Mouse (Mus musculus) CH12.LX (cell line): Measurements from ENCODE around the gene Rnf126. TPM values are rescaled to one million over a fixed set of nuclear protein-coding genes. Genes with fewer than 3 reads are reported as not detected.

Source experiments
- DNase-seq: peaks from one replicate; pipeline ENCODE4 v3.0.0-alpha.2; 2013; ENCODE audit errors: extremely low read depth
- H3K27ac ChIP-seq: 2 replicates; pipeline ENCODE4 v1.5.1; 2012; ENCODE audit warnings: low read depth, mild to moderate bottlenecking, control low read depth, moderate library complexity; ENCODE audit not compliant: insufficient read depth
- H3K27me3 ChIP-seq: replicated peaks from 2 replicates; pipeline ENCODE3; 2012; ENCODE audit warnings: inconsistent platforms
- H3K36me3 ChIP-seq, 2 experiments: replicated peaks in 1 of 2; 2 replicates each; pipeline versions ENCODE3 to v1.6.1; 2012; ENCODE audit warnings: inconsistent platforms in 1 of 2, low read length in 1 of 2, mild to moderate bottlenecking in 1 of 2, mixed read lengths in 1 of 2, moderate library complexity in 1 of 2; ENCODE audit not compliant: control insufficient read depth in 1 of 2, insufficient read depth in 1 of 2
- H3K4me1 ChIP-seq, 2 experiments: 2 replicates each; pipeline ENCODE4 v1.6.1; 2012; ENCODE audit warnings: inconsistent platforms in 1 of 2, moderate library complexity in 1 of 2; ENCODE audit not compliant: insufficient read depth in 2 of 2, control insufficient read depth in 1 of 2
- H3K4me2 ChIP-seq: 2 replicates; pipeline ENCODE4 v1.6.1; 2012; ENCODE audit warnings: low read depth, mild to moderate bottlenecking, control low read depth; ENCODE audit not compliant: poor library complexity, insufficient read depth, severe bottlenecking
- H3K4me3 ChIP-seq, 3 experiments: fragments of 150-350 bp in 1 of 3; sonication (generic) in 1 of 3; replicated peaks in 1 of 3; 2 replicates each; pipeline versions ENCODE3 to v1.5.1; 2011 to 2012; ENCODE audit warnings: low read depth in 2 of 3, low read length in 2 of 3, mild to moderate bottlenecking in 2 of 3, moderate library complexity in 2 of 3, control low read depth in 1 of 3, improper control_type of control experiment in 1 of 3, inconsistent platforms in 1 of 3, mixed read lengths in 1 of 3; ENCODE audit not compliant: poor library complexity in 1 of 3
- H3K79me2 ChIP-seq: replicated peaks from 2 replicates; pipeline ENCODE4 v1.6.1; 2012; ENCODE audit warnings: mild to moderate bottlenecking, moderate library complexity; ENCODE audit not compliant: control insufficient read depth, poor library complexity, insufficient read depth, severe bottlenecking; ENCODE audit errors: extremely low read depth
- H3K9ac ChIP-seq: 2 replicates; pipeline ENCODE4 v1.6.1; 2012; ENCODE audit warnings: low read depth, mild to moderate bottlenecking, control low read depth, moderate library complexity; ENCODE audit not compliant: insufficient read depth
- H3K9me3 ChIP-seq: replicated peaks from 2 replicates; pipeline ENCODE3; 2012; ENCODE audit warnings: low read length, inconsistent platforms, mixed read lengths
- BHLHE40 ChIP-seq: IDR thresholded peaks from 2 replicates; pipeline ENCODE4 v1.6.1; 2011; ENCODE audit warnings: mild to moderate bottlenecking, low read depth, low read length, improper control_type of control experiment
- CHD1 ChIP-seq: IDR thresholded peaks from 2 replicates; pipeline ENCODE4 v1.6.1; 2012; ENCODE audit warnings: low read depth, low read length, improper control_type of control experiment, inconsistent platforms
- CHD2 ChIP-seq: IDR thresholded peaks from 2 replicates; pipeline ENCODE4 v1.6.1; 2011; ENCODE audit warnings: low read length, improper control_type of control experiment
- CTCF ChIP-seq, 2 experiments: IDR thresholded peaks in 1 of 2; conservative IDR thresholded peaks in 1 of 2; 2 replicates each; pipeline ENCODE4 v1.5.1; 2011 to 2012; ENCODE audit warnings: low read depth in 2 of 2, low read length in 2 of 2, improper control_type of control experiment in 1 of 2, inconsistent platforms in 1 of 2, mild to moderate bottlenecking in 1 of 2, moderate library complexity in 1 of 2
- EP300 ChIP-seq: IDR thresholded peaks from 2 replicates; pipeline ENCODE4 v1.6.1; 2011; ENCODE audit warnings: low read length, improper control_type of control experiment
- GABPA ChIP-seq: IDR thresholded peaks from 2 replicates; pipeline ENCODE4 v1.6.1; 2012; ENCODE audit warnings: low read depth, low read length, improper control_type of control experiment, inconsistent platforms; ENCODE audit not compliant: insufficient replicate concordance
- HCFC1 ChIP-seq: IDR thresholded peaks from 2 replicates; pipeline ENCODE4 v1.6.1; 2012; ENCODE audit warnings: low read depth, mild to moderate bottlenecking, inconsistent platforms, low read length, improper control_type of control experiment
- JUN ChIP-seq: IDR thresholded peaks from 2 replicates; pipeline ENCODE4 v1.6.1; 2011; ENCODE audit warnings: low read depth, mild to moderate bottlenecking, low read length, improper control_type of control experiment, moderate library complexity; ENCODE audit not compliant: insufficient read depth
- JUND ChIP-seq: conservative IDR thresholded peaks from 2 replicates; pipeline ENCODE4 v1.6.1; 2011; ENCODE audit warnings: low read depth, low read length, improper control_type of control experiment
- KAT2A ChIP-seq: IDR thresholded peaks from 2 replicates; pipeline ENCODE4 v1.6.1; 2012; ENCODE audit warnings: low read length, improper control_type of control experiment, inconsistent platforms; ENCODE audit not compliant: insufficient replicate concordance
- MAZ ChIP-seq: IDR thresholded peaks from 2 replicates; pipeline ENCODE4 v1.6.1; 2012; ENCODE audit warnings: low read depth, mild to moderate bottlenecking, inconsistent platforms, low read length, improper control_type of control experiment, moderate library complexity
- MEF2A ChIP-seq: IDR thresholded peaks from 2 replicates; pipeline ENCODE4 v1.6.1; 2014; ENCODE audit warnings: low read depth, mild to moderate bottlenecking, inconsistent platforms, low read length, improper control_type of control experiment, borderline replicate concordance
- NELFE ChIP-seq: IDR thresholded peaks from 2 replicates; pipeline ENCODE4 v1.6.1; 2011; ENCODE audit warnings: low read depth, low read length, improper control_type of control experiment
- NRF1 ChIP-seq: IDR thresholded peaks from 2 replicates; pipeline ENCODE4 v1.6.1; 2014; ENCODE audit warnings: low read depth, mild to moderate bottlenecking, inconsistent platforms, low read length, improper control_type of control experiment, moderate library complexity
- PAX5 ChIP-seq: IDR thresholded peaks from 2 replicates; pipeline ENCODE4 v1.6.1; 2012; ENCODE audit warnings: low read length, inconsistent platforms, mixed read lengths
- RAD21 ChIP-seq: IDR thresholded peaks from 2 replicates; pipeline ENCODE4 v1.6.1; 2011; ENCODE audit warnings: low read depth, mild to moderate bottlenecking, low read length, improper control_type of control experiment, moderate library complexity
- RCOR1 ChIP-seq: conservative IDR thresholded peaks from 2 replicates; pipeline ENCODE4 v1.6.1; 2012; ENCODE audit warnings: low read depth, mild to moderate bottlenecking, inconsistent platforms, low read length, improper control_type of control experiment
- SMC3 ChIP-seq: IDR thresholded peaks from 2 replicates; pipeline ENCODE4 v1.6.1; 2011; ENCODE audit warnings: low read depth, low read length, improper control_type of control experiment
- TCF12 ChIP-seq: IDR thresholded peaks from 2 replicates; pipeline ENCODE4 v1.6.1; 2014; ENCODE audit warnings: low read depth, mild to moderate bottlenecking, inconsistent platforms, low read length, improper control_type of control experiment
- USF1 ChIP-seq: IDR thresholded peaks from 2 replicates; pipeline ENCODE4 v1.6.1; 2014; ENCODE audit warnings: low read depth, mild to moderate bottlenecking, inconsistent platforms, low read length, improper control_type of control experiment
- USF2 ChIP-seq: conservative IDR thresholded peaks from 2 replicates; pipeline ENCODE4 v1.6.1; 2011; ENCODE audit warnings: low read depth, low read length, improper control_type of control experiment
- ZMIZ1 ChIP-seq: IDR thresholded peaks from 2 replicates; pipeline ENCODE4 v1.6.1; 2012; ENCODE audit warnings: low read depth, mild to moderate bottlenecking, inconsistent platforms, low read length, improper control_type of control experiment
- ZNF384 ChIP-seq: IDR thresholded peaks from 2 replicates; pipeline ENCODE4 v1.6.1; 2012; ENCODE audit warnings: low read depth, low read length, improper control_type of control experiment, inconsistent platforms
- dilution Hi-C: fragments of 300-500 bp; cut with MboI; formaldehyde crosslinking; loops from 2 replicates; pipeline ENCODE4 v1.14.3; 2020; ENCODE audit warnings: low sequenced_read_pairs; ENCODE audit not compliant: extremely low pct_unique_long_range_greater_than_20kb, extremely low pct_ligation_motif_present
- in situ Hi-C: fragments of 300-500 bp; cut with MboI; formaldehyde crosslinking; loops from 3 replicates; pipeline ENCODE4 v1.14.3; 2019; ENCODE audit warnings: low sequenced_read_pairs, low pct_ligation_motif_present, low pct_unique_long_range_greater_than_20kb, mixed read lengths
- polyA plus RNA-seq: library from polyadenylated mRNA; unstranded; fragments of >175 nt; gene quantifications from 2 replicates; pipeline ENCODE4 v1.2.1, GENCODE M21; 2012; ENCODE audit warnings: low read depth; ENCODE audit not compliant: insufficient read length
- total RNA-seq, 2 experiments: library from RNA; depleted of rRNA; stranded (reverse); fragments of 300-350 nt in 1 of 2; fragments of >200 nt in 1 of 2; gene quantifications; 2 replicates each; pipeline ENCODE4 v1.2.3; 2012 to 2014

The Rnf126 gene
- total and polyA plus RNA-seq, 3 experiments, result 32.4 to 112 (median 67.9) TPM

DNA sequence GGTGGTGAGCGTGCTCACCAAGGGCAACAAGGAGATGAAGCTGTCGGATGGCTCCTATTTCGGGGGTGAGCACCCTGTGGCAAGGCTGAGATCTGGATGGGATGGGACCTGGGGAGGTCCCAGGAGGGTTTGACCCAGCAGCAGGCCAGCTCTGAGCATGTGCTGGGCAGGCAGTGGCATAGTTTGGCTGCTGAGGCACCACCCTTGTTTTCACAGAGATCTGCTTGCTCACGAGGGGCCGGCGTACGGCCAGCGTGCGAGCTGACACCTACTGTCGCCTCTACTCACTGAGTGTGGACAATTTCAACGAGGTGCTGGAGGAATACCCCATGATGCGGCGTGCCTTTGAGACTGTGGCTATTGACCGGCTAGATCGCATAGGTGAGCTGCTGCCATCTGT lies 32.9 kb downstream of the Rnf126 start:
- Histone ChIP-seq H3K36me3 (peaks cover 57 to 68% of the 10 kb centered on the region in 2 experiments), H3K4me2 (no peak overlapping the region), H3K9me3 (peaks cover 35% of the 10 kb centered on the region), H3K79me2 (no peaks in the 10 kb centered on the region), H3K27ac (no peak overlapping the region), H3K9ac (no peak overlapping the region), H3K4me1 (peaks cover 0 to 1% of the 10 kb centered on the region in 2 experiments; a peak in 1 of 4 replicates), H3K4me3 (no peak overlapping the region), H3K27me3 (no peaks in the 10 kb centered on the region)
- DNase-seq, result no peak
- dilution Hi-C loops, result no loop called here
- TF ChIP-seq PAX5, result no peak
- no peak for TF ChIP-seq RAD21
- TF ChIP-seq CHD2, result no peak
- TF ChIP-seq KAT2A, result no peak
- TF ChIP-seq HCFC1, result no peak
- TF ChIP-seq ZMIZ1, result no peak
- in situ Hi-C loops, result loop anchor here (5.0 kb wide), 1 partner anchor 42 kb away; no protein-coding TSS in a partner anchor

DNA sequence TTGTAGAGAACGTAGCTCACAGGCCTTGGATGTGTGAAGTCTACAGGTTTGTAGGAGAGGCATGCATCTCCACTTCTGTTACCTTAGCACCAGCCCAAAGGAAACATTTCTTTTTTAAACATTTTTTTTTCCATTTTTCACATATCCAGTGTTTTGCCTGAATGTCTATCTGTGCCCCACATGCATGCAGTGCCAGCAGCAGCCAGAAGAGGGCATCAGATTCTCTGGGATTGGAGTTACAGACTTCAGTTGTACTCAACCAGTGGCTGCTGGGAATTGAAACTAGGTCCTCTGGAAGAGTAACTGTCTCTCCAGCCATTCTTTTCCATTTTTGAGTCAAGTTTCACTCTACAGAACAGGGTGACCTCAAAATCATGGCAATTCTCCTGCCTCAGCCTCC lies 34.3 kb downstream of the Rnf126 start:
- Histone ChIP-seq H3K27ac (no peak overlapping the region), H3K9ac (no peak overlapping the region), H3K4me2 (no peak overlapping the region), H3K9me3 (peaks cover 33% of the 10 kb centered on the region), H3K27me3 (no peaks in the 10 kb centered on the region), H3K4me3 (no peak overlapping the region), H3K36me3 (peaks cover 43 to 55% of the 10 kb centered on the region in 2 experiments), H3K79me2 (no peaks in the 10 kb centered on the region), H3K4me1 (peaks cover 0 to 4% of the 10 kb centered on the region in 2 experiments; a peak in 1 of 4 replicates)
- DNase-seq, result no peak
- in situ Hi-C loops, result loop anchor here (5.0 kb wide), 1 partner anchor 40 kb away; no protein-coding TSS in a partner anchor
- dilution Hi-C loops, result no loop called here
- TF ChIP-seq JUN (no peak), NRF1 (no peak), CTCF (conservative IDR thresholded peaks at IDR 0.05 in 1 of 2, IDR thresholded peaks at IDR 0.05 in 1 of 2; ENCODE audit: low read depth in 2 of 2, low read length in 2 of 2) (peak; percentile 59 to 67), RAD21 (peak; percentile 39), SMC3 (peak; percentile 52)

DNA sequence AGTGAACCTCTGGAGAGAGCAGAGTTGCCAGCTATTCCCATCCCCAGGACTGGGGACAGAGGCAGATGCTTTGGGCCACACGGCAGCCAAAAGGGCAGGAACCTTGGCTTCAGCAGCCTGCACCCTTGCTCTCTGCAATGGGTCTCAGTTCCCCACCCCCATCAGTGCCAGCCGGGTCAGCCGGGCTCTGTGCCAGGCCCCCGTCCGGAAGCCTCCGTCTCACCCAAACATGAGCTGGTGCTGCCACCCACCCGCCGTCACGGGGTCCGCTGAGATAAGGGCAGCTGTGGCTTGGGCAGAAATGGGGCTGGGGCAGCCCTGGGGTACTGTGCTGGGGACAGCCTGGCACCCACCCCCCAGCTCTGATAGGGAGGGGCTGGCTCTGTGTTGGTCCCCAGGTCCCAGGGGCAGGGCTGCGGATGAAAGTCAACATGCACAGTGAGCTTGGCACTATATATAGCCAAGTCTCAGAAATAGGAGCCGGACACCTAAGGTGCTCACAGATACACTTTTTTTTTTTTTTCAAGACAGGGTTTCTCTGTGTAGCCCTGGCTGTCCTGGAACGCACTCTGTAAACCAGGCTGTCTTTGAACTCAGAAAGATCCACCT lies 37.3 kb downstream of the Rnf126 start:
- peaks cover 8% of the 10 kb centered on the region for H3K9me3 ChIP-seq
- H3K9ac ChIP-seq, result no peak overlapping the region
- peaks cover 8% of the 10 kb centered on the region for H3K27me3 ChIP-seq
- H3K4me3 ChIP-seq, result no peak overlapping the region
- no peak overlapping the region for H3K4me2 ChIP-seq
- H3K27ac ChIP-seq, result no peak overlapping the region
- peaks cover 7 to 8% of the 10 kb centered on the region in 2 experiments for H3K4me1 ChIP-seq
- in situ Hi-C loops (no loop called here), dilution Hi-C loops (no loop called here)
- no peak for DNase-seq
- no peak for TF ChIP-seq EP300
- no peak for TF ChIP-seq NELFE
- TF ChIP-seq CHD1, result no peak
- no peak for TF ChIP-seq USF2
- TF ChIP-seq USF1, result no peak
- no peak for TF ChIP-seq ZNF384
- TF ChIP-seq MAZ, result no peak
- TF ChIP-seq TCF12, result no peak
- no peak for TF ChIP-seq RAD21
- no peak for TF ChIP-seq HCFC1
- no peak for TF ChIP-seq CHD2
- TF ChIP-seq MEF2A, result no peak
- TF ChIP-seq PAX5, result no peak
- no peak for TF ChIP-seq JUND
- no peak for TF ChIP-seq CTCF (conservative IDR thresholded peaks at IDR 0.05 in 1 of 2, IDR thresholded peaks at IDR 0.05 in 1 of 2; ENCODE audit: low read depth in 2 of 2, low read length in 2 of 2)
- no peak for TF ChIP-seq GABPA
- TF ChIP-seq ZMIZ1, result no peak
- no peak for TF ChIP-seq SMC3
- no peak for TF ChIP-seq RCOR1
- no peak for TF ChIP-seq BHLHE40
- TF ChIP-seq, all 38 proteins: peak for 0
- Histone ChIP-seq H3K79me2 (no peaks in the 10 kb centered on the region), H3K36me3 (peaks cover 13 to 24% of the 10 kb centered on the region in 2 experiments)
